Mouse (Mus musculus): ENCODE measurements around the gene Atg5. TPM values are rescaled to one million over a fixed set of nuclear protein-coding genes. Genes with fewer than 3 reads are reported as not detected.
"Not testable (repeated sequence)": the region's sequence is repeated elsewhere in the genome, so short reads cannot be mapped to it uniquely, and the experiment has no call there.

Gene Atg5
- total RNA-seq, 4 experiments from 2014 or later = 8.8 to 13.3 (median 11.4) TPM

DNA sequence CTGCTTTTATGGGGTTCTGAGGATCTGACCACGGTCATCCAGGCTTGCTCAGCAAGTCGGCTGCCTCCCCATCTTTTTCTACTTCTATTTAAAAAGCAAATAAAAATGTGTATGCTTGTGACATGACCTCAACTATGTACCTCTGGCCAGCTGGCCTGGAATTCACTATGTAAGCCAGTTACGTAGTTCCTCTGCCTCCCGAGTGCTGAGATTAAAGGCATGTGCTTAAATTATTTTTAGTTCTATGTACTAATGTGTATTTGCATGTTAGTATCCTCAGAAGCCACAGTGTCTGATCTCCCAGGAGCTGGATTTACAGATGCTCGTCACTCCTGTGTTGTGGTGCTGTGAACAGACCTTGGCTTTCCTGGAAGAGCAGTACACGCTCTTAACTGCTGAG, 41.1 kb downstream of the Atg5 start:
- no peak for DNase-seq (ENCODE audit: low spot score in 2 of 2)

DNA sequence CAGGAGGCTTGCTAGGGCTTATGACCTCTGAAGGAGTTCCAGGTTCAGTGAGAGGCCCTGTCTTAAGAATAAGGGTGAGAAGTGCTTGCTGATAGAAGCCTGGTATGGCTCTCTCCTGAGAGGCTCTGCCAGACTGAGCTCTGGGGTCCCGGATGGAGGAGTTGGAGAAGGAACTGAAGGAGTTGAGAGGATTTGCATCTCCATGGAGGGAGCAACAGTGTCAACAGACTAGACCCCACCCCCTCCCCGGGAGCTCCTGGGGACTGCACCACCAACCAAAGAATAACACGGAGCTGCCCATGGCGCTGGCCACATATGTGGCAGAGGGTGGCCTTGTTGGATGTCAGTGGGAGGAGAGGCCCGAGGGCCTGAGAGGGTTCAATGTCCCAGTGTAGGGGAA, 47.1 kb downstream of the Atg5 start:
- DNase-seq (ENCODE audit: low spot score in 2 of 2) = no peak

DNA sequence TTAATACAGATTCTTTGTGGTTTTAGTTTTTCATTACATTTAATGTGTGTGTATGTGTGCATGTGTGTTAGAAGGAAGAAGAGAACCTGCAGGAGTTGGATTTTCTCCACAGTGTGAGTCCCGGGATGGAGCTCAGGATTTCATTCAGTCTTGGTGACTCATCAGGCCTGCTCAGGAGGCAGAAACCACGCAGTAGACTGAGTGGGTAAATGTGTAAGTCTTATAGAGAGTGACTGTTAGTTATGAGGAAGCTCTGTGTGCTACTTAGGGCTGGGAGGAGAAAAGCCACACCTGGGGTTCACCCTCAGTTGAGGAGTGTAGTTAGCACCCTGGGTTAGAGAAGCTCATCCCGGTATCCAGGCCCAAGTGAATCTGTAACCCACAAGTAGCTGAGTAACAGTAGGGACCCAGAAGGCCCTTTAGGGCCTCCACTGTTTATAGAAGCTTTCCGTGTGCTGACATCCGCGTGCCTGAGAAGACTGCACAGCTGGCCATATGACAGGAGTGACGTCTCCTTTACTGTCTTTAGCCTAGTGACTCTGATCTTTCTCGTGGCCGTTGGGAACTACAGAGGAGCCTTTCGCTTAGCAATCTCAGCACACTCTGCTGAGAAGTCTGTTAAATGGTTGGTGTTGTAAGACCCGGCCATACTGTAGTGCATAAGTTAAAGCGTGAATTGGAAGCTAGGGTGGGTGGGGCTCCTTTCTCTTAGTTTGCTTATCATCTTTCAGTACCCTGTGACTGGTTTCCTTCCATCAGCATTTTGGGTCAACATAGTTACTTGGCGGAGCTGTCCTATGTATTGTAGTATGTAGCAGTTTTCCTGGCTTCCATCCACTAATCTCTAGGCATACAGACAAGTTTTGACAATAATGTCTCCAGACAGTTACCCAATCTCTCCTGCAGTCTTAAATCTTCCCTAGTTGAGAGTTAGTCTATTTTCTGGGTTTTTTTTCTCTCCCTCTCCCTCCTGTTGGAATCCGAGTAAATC, 48.4 kb downstream of the Atg5 start:
- no peak for DNase-seq (ENCODE audit: low spot score in 2 of 2)

DNA sequence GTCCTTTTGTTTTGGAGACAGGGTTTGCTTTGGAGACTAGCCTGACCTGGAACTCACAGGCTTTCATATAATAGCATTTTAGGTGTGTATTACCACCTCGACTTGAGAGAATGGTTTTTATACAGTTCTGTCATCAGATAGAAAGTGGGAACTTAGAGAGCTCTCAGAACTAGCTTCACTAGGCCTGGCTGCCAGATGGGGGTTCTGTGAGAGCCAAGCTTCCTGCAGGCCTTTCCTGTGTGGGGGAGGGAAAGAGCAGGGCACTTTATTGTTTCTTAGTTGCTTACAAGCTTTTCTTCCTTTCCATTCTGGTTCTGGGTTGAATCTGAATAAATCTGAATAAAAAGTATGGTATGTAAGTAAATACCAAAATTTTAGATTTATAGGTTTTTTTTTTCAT, 54.0 kb downstream of the Atg5 start:
- no peak for DNase-seq (ENCODE audit: low spot score in 2 of 2)

DNA sequence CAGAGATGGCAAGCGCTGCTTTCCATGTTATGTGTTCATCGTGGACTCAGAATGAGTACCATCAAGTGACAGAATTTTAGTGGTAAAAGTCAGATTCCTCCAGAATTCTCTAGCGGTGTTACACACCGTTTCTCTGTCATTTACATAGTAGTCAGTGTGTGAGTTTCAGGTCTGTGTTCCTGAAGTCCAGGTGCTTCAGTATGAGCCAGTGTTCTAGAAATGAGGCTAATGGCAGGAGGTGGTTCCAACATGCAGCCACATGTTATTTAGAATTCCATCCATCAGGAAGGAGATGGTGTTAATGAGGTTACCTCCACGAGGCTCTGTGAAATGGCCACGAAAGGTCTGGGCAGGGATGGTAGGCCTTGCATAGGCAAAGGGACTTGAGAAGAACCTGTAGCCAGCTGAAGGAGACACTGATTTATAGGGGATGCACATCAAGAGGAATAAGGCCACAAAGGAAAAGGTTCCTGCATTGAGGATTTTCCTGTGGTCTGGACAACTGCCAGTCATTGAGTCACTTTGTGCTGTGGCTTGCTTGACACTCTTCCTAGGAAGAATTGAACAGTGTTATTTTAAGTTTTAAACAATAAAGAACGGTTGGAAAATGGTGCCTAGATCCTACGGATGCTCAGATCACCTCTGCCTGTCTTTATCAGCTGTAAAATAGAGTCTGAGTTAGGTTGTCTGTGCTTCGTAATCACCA, 55.1 kb downstream of the Atg5 start:
- no peak for DNase-seq (ENCODE audit: low spot score in 2 of 2)

DNA sequence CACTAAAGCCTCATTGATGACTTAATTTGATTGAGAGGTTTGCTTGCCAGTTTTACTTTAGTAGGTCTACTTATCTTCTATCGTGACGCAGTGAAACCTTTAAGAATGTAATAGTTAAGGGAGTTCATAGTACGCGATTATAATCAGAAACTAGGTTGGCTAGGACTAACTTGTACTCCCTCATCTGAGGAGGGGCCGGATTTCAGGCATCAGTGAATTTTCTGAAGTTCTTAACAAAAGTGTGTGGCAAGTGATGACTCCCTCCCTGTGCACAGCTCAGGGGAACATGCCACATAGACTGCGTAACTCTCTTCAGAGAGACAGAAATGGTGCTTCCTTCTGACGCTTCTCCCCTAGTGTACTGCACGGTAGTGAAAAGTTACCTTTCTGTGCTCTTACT, 55.7 kb downstream of the Atg5 start:
- no peak for DNase-seq (ENCODE audit: low spot score in 2 of 2)

DNA sequence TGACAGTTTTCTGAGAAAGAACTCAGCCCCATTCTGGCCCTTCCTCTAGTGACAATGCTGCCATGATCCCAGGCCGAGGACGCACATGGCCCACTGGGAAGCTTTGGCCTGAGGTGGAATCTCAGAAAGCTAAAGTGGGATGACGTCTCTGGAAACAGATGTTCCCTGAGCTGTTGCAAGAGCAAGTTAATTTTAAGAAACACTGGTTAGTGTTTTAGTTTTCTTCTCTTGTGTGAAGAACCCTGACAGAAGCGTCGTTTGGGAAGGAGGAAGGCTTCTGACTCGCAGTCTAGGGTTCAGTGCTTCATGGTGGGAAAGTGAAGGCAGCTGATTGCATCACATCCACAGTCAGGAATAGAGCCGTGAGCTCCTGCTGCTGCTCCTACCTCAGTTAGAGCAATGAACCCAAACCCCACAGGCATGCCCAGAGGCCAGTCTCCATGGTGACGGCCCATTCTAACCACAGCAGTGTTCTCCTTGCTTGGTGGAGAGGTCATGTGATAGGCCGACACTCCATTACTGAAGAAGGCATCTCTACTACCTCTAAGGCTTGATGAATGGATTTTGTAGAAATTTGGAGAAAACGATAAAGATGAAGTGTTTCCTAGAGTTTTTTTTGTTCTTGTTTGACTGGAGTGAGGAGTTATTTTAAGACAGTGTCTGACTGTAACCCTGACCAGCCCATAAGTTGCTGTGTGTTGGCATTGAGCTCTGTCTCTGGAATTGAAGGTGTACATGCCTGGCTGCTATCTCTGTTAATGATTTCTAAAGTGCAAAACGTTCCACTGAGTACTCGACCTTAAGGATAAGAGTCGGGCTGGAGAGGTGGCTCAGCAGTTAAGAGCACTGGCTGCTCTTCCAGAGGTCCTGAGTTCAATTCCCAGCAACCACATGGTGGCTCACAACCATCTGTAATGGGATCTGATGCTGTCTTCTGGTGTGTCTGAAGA, 57.7 kb downstream of the Atg5 start:
- no peak for DNase-seq (ENCODE audit: low spot score in 2 of 2)

DNA sequence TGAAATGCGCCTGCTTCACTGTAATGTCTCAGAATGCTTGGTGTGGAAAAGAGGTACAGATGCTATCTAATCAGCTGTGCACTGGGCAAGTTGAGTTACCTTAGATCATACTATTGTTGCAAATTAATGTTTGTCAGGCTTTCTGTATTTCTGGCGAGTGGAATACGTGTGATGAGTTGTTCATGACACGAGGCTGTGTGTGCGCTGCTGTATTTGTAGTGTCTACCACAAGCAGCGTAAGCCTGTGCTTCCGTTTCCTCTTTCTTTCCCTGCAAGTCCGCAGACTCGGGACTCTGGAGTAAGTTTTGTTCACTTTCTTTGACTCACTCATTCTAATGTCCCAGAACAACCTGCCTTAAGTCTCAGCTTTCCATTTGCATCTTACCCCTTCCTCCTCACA, 58.9 kb downstream of the Atg5 start:
- no peak for DNase-seq (ENCODE audit: low spot score in 2 of 2)

DNA sequence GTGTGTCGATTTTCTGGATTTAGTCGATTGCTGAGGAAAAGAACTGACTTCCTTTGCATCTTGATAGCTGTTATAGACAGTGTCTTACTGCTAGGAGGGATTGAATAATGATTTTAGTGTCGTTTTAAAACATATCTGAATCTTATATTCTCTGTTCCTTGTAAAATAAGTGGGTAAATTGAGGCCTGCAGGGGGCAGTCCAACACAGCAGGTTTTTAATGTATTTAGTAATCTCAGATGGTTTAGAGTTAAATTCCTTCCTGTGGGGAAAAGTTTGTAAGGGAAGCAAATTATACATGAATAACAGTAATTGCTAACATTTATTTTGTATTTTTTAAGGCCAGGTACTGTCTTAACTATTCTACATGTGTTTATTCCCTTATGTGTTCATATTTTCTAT, 60.2 kb downstream of the Atg5 start:
- no peak for DNase-seq (ENCODE audit: low spot score in 2 of 2)

DNA sequence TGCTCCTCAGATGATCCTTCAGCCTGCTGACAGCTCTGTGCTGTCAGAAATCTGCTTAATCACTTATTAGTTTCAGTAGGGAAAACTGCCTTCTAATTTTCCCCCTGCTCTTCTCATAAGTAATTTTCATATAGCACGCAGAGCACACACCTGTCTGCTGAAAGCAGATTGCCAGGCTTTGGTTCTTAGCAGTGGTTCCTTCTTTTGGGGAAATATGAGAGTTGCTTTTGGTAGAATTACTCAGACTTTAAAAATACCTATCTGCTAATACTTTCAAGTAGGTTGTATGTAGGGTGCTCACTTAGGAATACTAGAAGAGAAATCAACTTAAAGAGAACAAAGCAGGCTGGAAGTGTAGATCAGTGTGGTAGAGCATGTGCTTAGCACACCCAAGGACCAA, 62.6 kb downstream of the Atg5 start:
- no peak for DNase-seq (ENCODE audit: low spot score in 2 of 2)

DNA sequence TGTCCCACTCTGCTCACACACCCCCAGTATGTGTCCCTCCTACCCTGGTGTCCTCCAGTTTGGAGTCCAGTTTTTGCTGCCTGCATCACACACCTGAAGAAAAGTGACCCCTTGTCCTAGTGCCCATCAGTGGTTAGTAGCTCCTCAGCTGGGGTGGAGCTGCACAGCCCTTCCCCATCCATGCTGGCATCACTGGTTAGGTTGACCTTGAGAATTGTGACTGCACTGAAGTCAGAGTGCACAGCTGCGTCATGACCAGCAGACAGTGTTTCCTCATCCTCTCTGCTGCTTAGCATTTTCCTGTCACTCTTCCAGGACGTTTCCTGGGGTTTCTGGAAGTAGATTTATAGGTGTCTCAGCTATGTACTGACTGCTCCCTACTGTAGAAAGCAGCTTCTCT, 63.3 kb downstream of the Atg5 start:
- DNase-seq (ENCODE audit: low spot score in 2 of 2) = no peak

DNA sequence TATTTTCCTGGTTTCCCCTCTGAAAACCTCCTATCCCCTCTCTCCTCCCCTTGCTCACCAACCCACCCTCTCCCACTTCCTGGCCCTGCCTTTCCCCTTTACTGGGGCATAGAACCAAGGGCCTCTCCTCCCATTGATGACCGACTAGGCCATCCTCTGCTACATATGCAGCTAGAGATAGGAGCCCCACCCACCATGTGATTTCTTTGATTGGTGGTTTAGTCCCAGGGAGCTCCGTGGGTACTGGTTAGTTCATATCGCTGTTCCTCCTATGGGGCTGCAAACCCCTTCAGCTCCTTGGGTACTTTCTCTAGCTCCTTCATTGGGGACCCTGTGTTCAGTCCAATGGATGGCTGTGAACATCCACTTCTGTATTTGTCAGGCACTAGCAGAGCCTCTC, 64.5 kb downstream of the Atg5 start:
- not testable (repeated sequence) for DNase-seq (ENCODE audit: low spot score in 2 of 2)

DNA sequence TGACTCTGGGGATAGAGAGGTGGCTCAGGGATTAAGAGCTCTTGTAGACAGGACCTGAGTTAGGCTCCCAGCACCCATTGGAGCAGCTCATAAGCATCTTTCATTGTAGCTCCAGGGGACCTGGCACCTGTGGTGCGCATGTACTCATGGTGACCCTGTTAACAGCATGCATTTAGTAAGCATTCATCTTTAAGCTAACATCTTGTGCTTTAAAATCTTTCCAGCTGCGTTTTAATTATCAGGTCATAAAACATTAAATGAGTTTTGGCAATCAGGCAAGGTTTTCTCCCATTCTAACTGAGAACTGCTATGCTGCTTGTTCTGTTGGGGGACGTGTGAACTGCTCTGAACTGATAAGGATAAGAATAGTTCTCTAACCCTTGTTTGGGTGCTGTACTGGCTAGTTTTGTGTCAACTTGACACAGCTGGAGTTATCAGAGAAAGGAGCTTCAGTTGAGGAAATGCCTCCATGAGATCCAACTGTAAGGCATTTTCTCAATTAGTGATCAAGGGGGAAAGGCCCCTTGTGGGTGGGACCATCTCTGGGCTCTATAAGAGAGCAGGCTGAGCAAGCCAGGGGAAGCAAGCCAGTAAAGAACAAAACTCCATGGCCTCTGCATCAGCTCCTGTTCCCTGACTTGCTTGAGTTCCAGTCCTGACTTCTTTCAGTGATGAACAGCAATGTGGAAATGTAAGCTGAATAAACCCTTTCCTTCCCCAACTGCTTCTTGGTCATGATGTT, 68.7 kb downstream of the Atg5 start:
- not testable (repeated sequence) for DNase-seq (ENCODE audit: low spot score in 2 of 2)

DNA sequence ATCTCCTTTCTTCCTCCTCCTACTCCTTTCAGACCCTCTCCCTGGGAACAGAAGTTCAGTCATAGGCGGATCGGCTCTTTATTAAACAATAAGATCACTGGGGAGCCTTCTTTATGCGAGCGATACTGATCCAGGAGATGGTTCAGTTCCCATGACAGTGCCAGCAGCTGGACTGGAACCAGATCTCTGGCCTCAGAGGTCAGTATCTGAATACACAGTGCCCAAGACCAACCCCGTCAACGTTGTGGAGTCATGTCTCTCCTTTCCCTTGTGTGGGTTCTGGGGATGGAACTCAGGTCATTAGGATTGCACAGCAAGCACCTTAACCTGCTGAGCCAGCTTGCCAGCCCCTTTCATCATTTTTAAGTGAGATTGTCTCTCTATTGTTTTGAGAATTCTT, 70.4 kb downstream of the Atg5 start:
- no peak for DNase-seq (ENCODE audit: low spot score in 2 of 2)

DNA sequence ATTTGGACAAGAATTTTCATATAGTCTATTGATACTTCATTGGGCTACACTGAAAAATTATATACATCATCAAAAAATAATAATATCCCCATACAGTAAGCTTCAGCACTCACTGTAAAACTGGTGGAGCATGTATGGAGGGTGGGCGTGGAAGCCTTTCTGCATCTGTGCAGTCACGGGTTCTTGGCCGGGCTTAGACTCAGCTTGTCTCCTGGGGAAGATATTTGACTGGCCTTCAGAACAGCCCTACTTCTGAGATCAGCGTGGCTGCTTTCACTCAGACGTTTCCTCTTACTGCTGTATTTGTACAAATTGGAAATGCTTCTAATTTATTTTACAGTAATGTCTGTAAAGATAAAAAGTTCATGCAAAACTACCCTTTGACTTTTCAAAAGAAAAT, 71.2 kb downstream of the Atg5 start:
- DNase-seq (ENCODE audit: low spot score in 2 of 2) = no peak

DNA sequence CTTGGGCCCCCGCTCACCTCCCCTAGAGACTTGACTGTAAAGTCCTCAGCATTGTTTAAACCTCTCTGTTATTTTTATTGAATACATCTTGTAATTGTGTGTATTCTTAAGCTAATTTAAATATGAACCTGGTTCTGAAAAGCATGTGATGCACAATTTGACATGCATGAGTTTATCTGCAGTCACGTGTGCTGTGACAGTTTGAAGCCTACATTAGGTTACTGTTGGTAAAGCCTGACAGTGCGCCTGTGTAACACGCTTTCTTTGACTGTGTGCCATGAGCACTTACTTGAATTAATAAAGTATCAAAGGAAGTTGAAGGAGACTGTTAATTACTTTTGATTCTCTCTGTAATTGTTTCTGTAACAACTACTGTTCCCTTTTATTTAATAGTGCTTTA, 72.8 kb downstream of the Atg5 start:
- no peak for DNase-seq (ENCODE audit: low spot score in 2 of 2)

DNA sequence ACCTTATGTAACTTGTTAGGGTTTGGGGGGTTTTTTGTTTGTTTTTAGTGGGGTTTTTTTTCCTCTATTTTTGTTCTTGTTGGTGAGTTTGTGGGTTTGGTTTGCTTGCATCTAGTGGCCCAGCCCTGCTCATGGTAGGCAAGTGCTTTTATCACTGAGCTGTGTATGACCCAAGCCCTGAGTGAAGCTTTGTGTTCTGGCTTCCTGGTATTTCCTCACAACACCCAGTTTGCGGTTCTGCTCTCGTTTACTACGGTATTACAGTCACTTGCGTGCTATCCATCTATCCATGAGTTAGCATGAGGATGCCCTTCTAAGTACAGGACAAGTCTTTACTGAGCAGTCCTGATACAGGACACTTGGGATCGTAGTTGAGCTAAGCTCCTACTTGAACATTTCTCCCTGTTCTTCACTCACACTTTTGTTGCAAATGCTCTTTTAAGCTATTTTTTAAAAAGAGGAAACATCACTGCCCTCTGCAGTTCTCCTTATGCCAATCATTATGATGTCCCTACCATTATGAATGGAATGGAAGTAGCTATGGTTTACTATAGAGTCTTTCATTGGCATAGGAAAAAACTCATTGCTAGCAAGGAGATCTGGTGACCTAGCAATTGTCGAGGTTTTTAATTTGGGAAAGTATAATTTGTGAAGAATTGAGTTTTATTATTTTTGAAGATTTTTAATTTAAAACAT, 73.8 kb downstream of the Atg5 start:
- DNase-seq (ENCODE audit: low spot score in 2 of 2) = no peak

DNA sequence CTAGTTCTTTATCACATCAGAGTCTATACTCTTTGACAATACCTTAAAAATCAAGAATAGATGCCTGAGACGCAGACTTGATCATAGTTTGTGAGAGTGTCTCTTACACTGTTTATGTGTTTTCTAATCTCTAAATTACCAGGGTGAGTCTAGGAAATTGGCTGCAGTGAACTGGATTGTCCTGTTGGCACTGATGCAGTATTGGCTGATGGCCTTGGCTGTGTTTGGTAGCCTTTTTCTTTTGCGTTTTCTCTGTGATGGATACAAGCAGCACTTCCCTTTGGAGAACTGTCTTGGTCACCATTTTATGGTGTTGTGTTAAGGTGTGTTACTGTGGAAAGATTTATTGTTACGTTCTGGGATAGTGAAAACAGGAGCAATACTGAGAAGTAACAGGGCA, 75.2 kb downstream of the Atg5 start:
- no peak for DNase-seq (ENCODE audit: low spot score in 2 of 2)

DNA sequence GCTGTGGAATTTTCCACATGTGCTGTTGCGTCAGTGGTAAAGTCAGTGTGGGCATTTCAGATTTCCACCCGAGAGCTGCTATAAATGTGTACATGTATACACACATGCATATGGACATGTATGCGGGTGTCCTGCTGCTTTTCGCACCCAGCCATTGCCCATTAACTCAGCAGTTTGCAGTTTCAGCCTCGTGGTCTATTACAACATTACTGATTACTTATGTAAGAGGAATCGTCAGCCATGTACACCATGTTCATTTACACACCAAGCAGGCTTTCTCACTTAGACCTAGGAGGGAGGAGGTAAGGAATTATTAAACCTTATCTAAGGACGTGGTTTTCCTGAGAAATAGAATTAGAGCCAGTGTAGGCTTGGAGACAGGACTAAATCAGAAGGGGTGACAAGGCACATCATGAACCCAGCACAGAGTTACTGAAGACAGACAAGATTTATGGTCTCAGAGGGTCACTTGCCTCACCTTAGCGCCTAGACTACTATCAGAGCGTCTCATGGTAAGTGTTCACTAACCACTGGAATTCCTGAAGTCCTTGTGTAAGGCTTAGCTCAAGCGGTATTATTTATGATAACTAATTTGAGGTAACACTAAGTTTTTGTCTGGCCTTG, 79.5 kb downstream of the Atg5 start:
- DNase-seq (ENCODE audit: low spot score in 2 of 2) = no peak

All from gastrocnemius, adult 8-10 months (tissue).